Mouse (Mus musculus) lung, embryonic 16.5 days (tissue): ENCODE data around the gene Ptpa. TPM values are rescaled to one million over a fixed set of nuclear protein-coding genes. Genes with fewer than 3 reads are reported as not detected.

Source experiments
- ATAC-seq: fragments of 200-750 bp; cut with Nextera tagmentation; 2 replicates; pipeline ENCODE4 v1.8.0; 2017; ENCODE audit warnings: low read depth, mild to moderate bottlenecking, moderate library complexity
- H3K27ac ChIP-seq: fragments of 300-500 bp; sonication (generic); 2 replicates; pipeline ENCODE4 v1.5.1; 2014; ENCODE audit warnings: mild to moderate bottlenecking, control low read depth, low read length
- H3K27me3 ChIP-seq: fragments of 300-500 bp; sonication (generic); 2 replicates; pipeline ENCODE4 v1.6.1; 2014; ENCODE audit warnings: low read depth, low read length, mixed read lengths; ENCODE audit not compliant: control insufficient read depth, insufficient read depth
- H3K36me3 ChIP-seq: fragments of 300-500 bp; sonication (generic); 2 replicates; pipeline ENCODE4 v1.6.1; 2014; ENCODE audit warnings: low read length; ENCODE audit not compliant: control insufficient read depth, insufficient read depth
- H3K4me1 ChIP-seq: fragments of 300-500 bp; sonication (generic); replicated peaks from 2 replicates; pipeline ENCODE4 v1.6.1; 2014; ENCODE audit warnings: low read length, mixed read lengths; ENCODE audit not compliant: control insufficient read depth, insufficient read depth
- H3K4me2 ChIP-seq: fragments of 300-500 bp; sonication (generic); 2 replicates; pipeline ENCODE4 v1.6.1; 2014; ENCODE audit warnings: low read depth, low read length, control low read depth
- H3K4me3 ChIP-seq: fragments of 300-500 bp; sonication (generic); 2 replicates; pipeline ENCODE4 v1.5.1; 2014; ENCODE audit warnings: mild to moderate bottlenecking, low read length, control low read depth
- H3K9ac ChIP-seq: fragments of 300-500 bp; sonication (generic); 2 replicates; pipeline ENCODE4 v1.6.1; 2014; ENCODE audit warnings: low read length, control low read depth
- H3K9me3 ChIP-seq: fragments of 300-500 bp; sonication (generic); 2 replicates; pipeline ENCODE4 v1.6.1; 2016; ENCODE audit warnings: low read length; ENCODE audit not compliant: control insufficient read depth
- WGBS: fragments of 180-500 bp; shearing (Covaris S2); extraction: QIAGEN DNeasy Blood & Tissue Kit; methylation state at CpG from one replicate; pipeline ENCODE4 v1.1.7; 2014; 5-methylcytosine and 5-hydroxymethylcytosine counted together
- polyA plus RNA-seq: library from polyadenylated mRNA; unstranded; fragments of >200 nt; fragmentation: Nextera tagmentation; extraction: Ambion mirVana; gene quantifications from 2 replicates; pipeline ENCODE4 v1.2.1, GENCODE M21; 2015

The Ptpa gene
- polyA plus RNA-seq, 1 experiment from 2014 or later, result 163 TPM

GRCm38 (mm10) chr2:30446891-30447826 is 31.3 kb downstream of the Ptpa start:
- Histone ChIP-seq H3K27ac (peak overlapping the region; percentile 65), H3K4me3 (no peak overlapping the region), H3K4me2 (no peak overlapping the region), H3K27me3 (no peaks in the 10 kb centered on the region), H3K4me1 (peaks cover 36% of the 10 kb centered on the region), H3K9ac (peak overlapping the region; percentile 23; the same call in 1 of the 2 replicates), H3K9me3 (peaks cover 5% of the 10 kb centered on the region), H3K36me3 (peaks cover 24% of the 10 kb centered on the region)
- no peak for ATAC-seq
- WGBS, result 74% methylated on average over 10 of the region's 10 CpGs

- H3K4me1 ChIP-seq, result peaks cover 24% of the 10 kb centered on the region
- H3K4me2 ChIP-seq, result no peak overlapping the region
- ATAC-seq, result no peak
- H3K27ac ChIP-seq, result no peak overlapping the region
- no peak overlapping the region for H3K9ac ChIP-seq
- WGBS, result 91% methylated on average over 7 of the region's 7 CpGs
- no peak overlapping the region for H3K4me3 ChIP-seq
- no peaks in the 10 kb centered on the region for H3K27me3 ChIP-seq
- peaks cover 22% of the 10 kb centered on the region for H3K36me3 ChIP-seq
- H3K9me3 ChIP-seq, result peaks cover 5% of the 10 kb centered on the region
Observed at GRCm38 (mm10) chr2:30448371-30448770, 32.5 kb downstream of the Ptpa start.

DNA sequence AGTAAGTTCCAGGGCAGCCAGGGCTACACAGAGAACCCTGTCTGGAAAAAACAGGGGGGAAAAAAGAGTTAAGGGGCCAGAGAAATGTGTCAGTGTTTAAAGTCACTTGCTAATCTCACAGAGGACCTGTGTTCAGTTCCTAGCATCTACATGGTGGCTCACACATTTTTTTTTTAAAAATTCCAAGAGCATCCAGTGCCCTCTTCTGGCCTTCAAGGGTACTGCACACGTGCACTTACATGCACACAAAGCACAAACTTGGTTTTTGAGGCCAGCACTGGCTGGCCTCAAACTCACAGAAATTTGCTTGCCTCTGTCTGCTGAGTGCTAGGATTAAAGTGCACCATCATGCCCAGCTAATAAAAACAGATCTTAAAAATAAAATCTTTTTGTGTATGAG is 34.7 kb downstream of the Ptpa start:
- no peak overlapping the region for H3K27ac ChIP-seq
- H3K36me3 ChIP-seq, result peaks cover 19% of the 10 kb centered on the region
- peaks cover 5% of the 10 kb centered on the region for H3K9me3 ChIP-seq
- 56% methylated on average over 1 of the region's 1 CpGs for WGBS
- no peak overlapping the region for H3K4me3 ChIP-seq
- H3K4me2 ChIP-seq, result no peak overlapping the region
- no peak for ATAC-seq
- H3K27me3 ChIP-seq, result no peaks in the 10 kb centered on the region
- no peak overlapping the region for H3K9ac ChIP-seq
- peaks cover 2% of the 10 kb centered on the region for H3K4me1 ChIP-seq

DNA sequence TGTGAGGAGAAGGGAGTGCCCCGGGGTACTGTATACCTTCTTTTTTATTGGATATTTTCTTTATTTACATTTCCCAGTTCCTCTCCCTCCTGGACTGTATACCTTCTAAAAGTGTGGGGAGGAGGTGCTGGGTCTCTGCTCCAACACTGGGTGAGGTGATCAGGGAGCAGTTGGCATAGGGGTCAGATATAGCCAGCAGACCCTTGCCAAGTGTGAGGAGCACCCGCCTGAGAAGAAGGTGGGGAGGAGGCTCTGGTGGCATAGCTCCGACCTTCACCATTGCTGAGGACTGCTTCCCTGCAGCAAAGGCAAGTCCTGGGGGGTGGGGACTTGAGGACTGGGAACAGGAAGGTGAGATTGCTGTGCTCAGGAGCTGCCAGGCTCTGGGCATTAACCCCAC is 35.7 kb downstream of the Ptpa start:
- H3K4me3 ChIP-seq, result no peak overlapping the region
- H3K27ac ChIP-seq, result peak overlapping the region; percentile 21; the same call in 1 of the 2 replicates
- no peak for ATAC-seq
- H3K4me1 ChIP-seq, result peaks cover 2% of the 10 kb centered on the region; the same call in 1 of the 2 replicates
- no peaks in the 10 kb centered on the region for H3K27me3 ChIP-seq
- WGBS, result 64% methylated on average over 3 of the region's 3 CpGs
- no peak overlapping the region for H3K9ac ChIP-seq
- H3K9me3 ChIP-seq, result peaks cover 5% of the 10 kb centered on the region
- peaks cover 19% of the 10 kb centered on the region for H3K36me3 ChIP-seq
- no peak overlapping the region for H3K4me2 ChIP-seq

- Histone ChIP-seq H3K4me1 (peaks cover 5% of the 10 kb centered on the region), H3K4me2 (no peak overlapping the region), H3K27me3 (no peaks in the 10 kb centered on the region), H3K9ac (no peak overlapping the region), H3K27ac (no peak overlapping the region), H3K36me3 (peaks cover 19% of the 10 kb centered on the region), H3K9me3 (peaks cover 5% of the 10 kb centered on the region), H3K4me3 (no peak overlapping the region)
- no peak for ATAC-seq
- WGBS, result 63% methylated on average over 3 of the region's 3 CpGs
Observed at GRCm38 (mm10) chr2:30453570-30453969, 37.7 kb downstream of the Ptpa start.

DNA sequence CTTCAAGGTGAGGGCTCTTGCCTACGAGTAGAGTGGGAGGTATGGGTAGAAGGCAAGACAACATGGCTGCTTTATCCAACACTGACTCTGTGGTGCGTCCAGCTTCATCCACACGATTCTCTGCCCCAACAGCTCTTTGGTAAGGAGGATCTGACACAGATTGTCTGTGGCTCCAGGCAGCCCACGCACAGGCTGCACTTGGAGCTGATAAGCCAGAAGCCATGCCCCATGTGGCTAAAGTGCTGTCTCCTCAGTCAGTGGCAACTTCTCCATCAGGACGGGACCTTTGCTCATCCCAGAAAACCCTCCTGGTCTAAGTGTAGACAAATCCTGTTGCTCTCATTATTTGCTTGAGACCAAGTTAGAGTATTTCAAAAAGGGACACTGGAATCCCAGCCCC is 38.7 kb downstream of the Ptpa start:
- Histone ChIP-seq H3K4me3 (no peak overlapping the region), H3K9ac (no peak overlapping the region), H3K36me3 (peaks cover 13% of the 10 kb centered on the region), H3K9me3 (peaks cover 5% of the 10 kb centered on the region), H3K27me3 (no peaks in the 10 kb centered on the region), H3K27ac (no peak overlapping the region), H3K4me2 (no peak overlapping the region), H3K4me1 (peaks cover 5% of the 10 kb centered on the region)
- ATAC-seq, result no peak
- WGBS, result 70% methylated on average over 5 of the region's 5 CpGs

- Histone ChIP-seq H3K9me3 (no peaks in the 10 kb centered on the region), H3K36me3 (peaks cover 2% of the 10 kb centered on the region), H3K27ac (no peak overlapping the region), H3K4me2 (no peak overlapping the region), H3K4me3 (no peak overlapping the region), H3K4me1 (peaks cover 3% of the 10 kb centered on the region), H3K9ac (peak overlapping the region; percentile 9; the same call in 1 of the 2 replicates), H3K27me3 (no peaks in the 10 kb centered on the region)
- no peak for ATAC-seq
- 59% methylated on average over 13 of the region's 13 CpGs for WGBS
Observed at GRCm38 (mm10) chr2:30456104-30456980, 40.5 kb downstream of the Ptpa start.

GRCm38 (mm10) chr2:30458349-30458748 is 42.5 kb downstream of the Ptpa start:
- H3K4me2 ChIP-seq, result no peak overlapping the region
- peaks cover 3% of the 10 kb centered on the region; the same call in 1 of the 2 replicates for H3K9me3 ChIP-seq
- H3K4me1 ChIP-seq, result peaks cover 9% of the 10 kb centered on the region
- 61% methylated on average over 6 of the region's 6 CpGs for WGBS
- no peak overlapping the region for H3K4me3 ChIP-seq
- H3K36me3 ChIP-seq, result peaks cover 2% of the 10 kb centered on the region
- no peaks in the 10 kb centered on the region for H3K27me3 ChIP-seq
- H3K27ac ChIP-seq, result peak overlapping the region; percentile 36; the same call in 1 of the 2 replicates
- H3K9ac ChIP-seq, result no peak overlapping the region
- no peak for ATAC-seq

- ATAC-seq, result no peak
- Histone ChIP-seq H3K27ac (no peak overlapping the region), H3K9ac (no peak overlapping the region), H3K9me3 (peaks cover 3% of the 10 kb centered on the region; the same call in 1 of the 2 replicates), H3K4me2 (no peak overlapping the region), H3K27me3 (no peaks in the 10 kb centered on the region), H3K36me3 (peaks cover 2% of the 10 kb centered on the region; the same call in 1 of the 2 replicates), H3K4me3 (no peak overlapping the region), H3K4me1 (peaks cover 18% of the 10 kb centered on the region)
- 89% methylated on average over 6 of the region's 6 CpGs for WGBS
Observed at GRCm38 (mm10) chr2:30459241-30459640, 43.4 kb downstream of the Ptpa start.
